Mouse (Mus musculus): ENCODE data around the gene Lmx1b.

GRCm38 (mm10) chr2:33689155-33689879 lies 49.0 kb upstream of the Lmx1b start:
- no peak for TF ChIP-seq POLR2A (IDR thresholded peaks at IDR 0.05; ENCODE audit: low read depth, low read length)
- no peak for TF ChIP-seq CTCF (IDR thresholded peaks at IDR 0.05; ENCODE audit: extremely low read depth, insufficient read depth, insufficient read length, insufficient replicate concordance)
